Mouse (Mus musculus) testis, adult 2 months (tissue): Measurements from ENCODE around the gene Atoh7.

ENCODE experiments used
- CTCF ChIP-seq: fragments of 200-500 bp; IDR thresholded peaks from 2 replicates; pipeline ENCODE4 v1.5.1; 2012; ENCODE audit warnings: low read depth, mild to moderate bottlenecking, inconsistent platforms, low read length, moderate library complexity; ENCODE audit not compliant: control insufficient read depth, insufficient read depth, insufficient replicate concordance
- POLR2A ChIP-seq: fragments of 200-500 bp; IDR thresholded peaks from 2 replicates; pipeline ENCODE4 v1.6.1; 2012; ENCODE audit warnings: low read depth, mild to moderate bottlenecking, inconsistent platforms, low read length, moderate library complexity; ENCODE audit not compliant: control insufficient read depth

GRCm38 (mm10) chr10:63053007-63053406 is 46.4 kb upstream of the Atoh7 start:
- TF ChIP-seq CTCF (no peak), POLR2A (no peak)
